Mouse (Mus musculus) kidney, postnatal 0 days (tissue): Measurements from ENCODE around the gene Plpp3. TPM values are rescaled to one million over a fixed set of nuclear protein-coding genes. Genes with fewer than 3 reads are reported as not detected.
A peak's percentile ranks its signal among the peaks of the same experiment; 100 is the strongest.

Source experiments
- ATAC-seq: fragments of 200-750 bp; cut with Nextera tagmentation; replicated peaks from 2 replicates; pipeline ENCODE4 v1.8.0; 2017; ENCODE audit warnings: low read depth, moderate number of reproducible peaks, moderate TSS enrichment, moderate library complexity; ENCODE audit not compliant: low FRiP score
- DNase-seq: peaks from one replicate; pipeline ENCODE4 v3.0.0-alpha.2; 2016; ENCODE audit warnings: low spot score
- H3K27ac ChIP-seq: fragments of 300-500 bp; sonication (generic); 2 replicates; pipeline ENCODE4 v1.5.1; 2014; ENCODE audit warnings: mild to moderate bottlenecking
- H3K27me3 ChIP-seq: fragments of 300-500 bp; sonication (generic); 2 replicates; pipeline ENCODE4 v1.6.1; 2014; ENCODE audit warnings: low read length, mixed read lengths; ENCODE audit not compliant: insufficient read depth
- H3K36me3 ChIP-seq: fragments of 300-500 bp; sonication (generic); 2 replicates; pipeline ENCODE4 v1.6.1; 2014; ENCODE audit warnings: low read length, mixed read lengths; ENCODE audit not compliant: insufficient read depth
- H3K4me1 ChIP-seq: fragments of 300-500 bp; sonication (generic); replicated peaks from 2 replicates; pipeline ENCODE4 v1.6.1; 2014; ENCODE audit warnings: antibody characterized with exemption, low read length, mixed read lengths; ENCODE audit not compliant: insufficient read depth
- H3K4me2 ChIP-seq: fragments of 300-500 bp; sonication (generic); 2 replicates; pipeline ENCODE4 v1.6.1; 2014; ENCODE audit warnings: mild to moderate bottlenecking, low read length, moderate library complexity, mixed read lengths
- H3K4me3 ChIP-seq: fragments of 300-500 bp; sonication (generic); replicated peaks from 2 replicates; pipeline ENCODE4 v1.5.1; 2014; ENCODE audit warnings: low read depth, low read length
- H3K9ac ChIP-seq: fragments of 300-500 bp; sonication (generic); 2 replicates; pipeline ENCODE4 v1.6.1; 2014; ENCODE audit warnings: low read depth, low read length
- H3K9me3 ChIP-seq: fragments of 300-500 bp; sonication (generic); replicated peaks from 2 replicates; pipeline ENCODE4 v1.6.1; 2016; ENCODE audit warnings: low read length, inconsistent platforms, mixed read lengths
- CTCF ChIP-seq: IDR thresholded peaks from 2 replicates; pipeline ENCODE4 v1.5.1; 2016; ENCODE audit warnings: antibody characterized with exemption, low read depth, mild to moderate bottlenecking, moderate library complexity
- WGBS: fragments of 180-500 bp; shearing (Covaris S2); extraction: QIAGEN DNeasy Blood & Tissue Kit; methylation state at CpG from one replicate; pipeline ENCODE4 v1.1.7; 2014; 5-methylcytosine and 5-hydroxymethylcytosine counted together
- polyA plus RNA-seq: library from polyadenylated mRNA; unstranded; fragments of >200 nt; fragmentation: Nextera tagmentation; extraction: Ambion mirVana; gene quantifications from 2 replicates; pipeline ENCODE4 v1.2.1, GENCODE M21; 2015

Gene Plpp3
- polyA plus RNA-seq, 1 experiment from 2014 or later: 77.4 TPM

DNA sequence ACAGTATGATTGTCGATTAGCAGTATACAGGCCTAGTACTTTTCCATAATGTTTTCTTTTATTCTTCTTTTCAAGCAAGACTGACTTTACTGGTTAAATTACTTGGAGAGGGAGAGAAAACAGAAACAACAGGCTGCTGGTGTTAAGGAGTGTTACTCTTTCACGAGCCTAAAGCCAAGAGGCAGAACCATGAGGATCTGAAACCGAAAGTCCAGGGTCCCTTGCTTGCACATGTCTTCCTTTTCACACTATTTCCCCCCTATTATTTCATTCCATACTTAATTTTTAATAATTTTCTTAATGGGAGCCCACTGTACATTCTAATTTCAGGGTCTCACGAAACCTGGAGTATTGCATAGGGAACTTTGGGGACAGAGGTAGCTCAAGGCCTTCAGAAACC is 97.2 kb downstream of the Plpp3 start:
- no peak for TF ChIP-seq CTCF
- no peaks in the 10 kb centered on the region for H3K9me3 ChIP-seq

GRCm38 (mm10) chr4:105255185-105255584 is 98.0 kb downstream of the Plpp3 start:
- no peaks in the 10 kb centered on the region for H3K9me3 ChIP-seq
- no peak for TF ChIP-seq CTCF
- no peaks in the 10 kb centered on the region for H3K27me3 ChIP-seq
- no peak overlapping the region for H3K4me2 ChIP-seq
- no peak overlapping the region for H3K4me3 ChIP-seq
- H3K4me1 ChIP-seq: peaks cover 12% of the 10 kb centered on the region
- H3K9ac ChIP-seq: no peak overlapping the region
- H3K36me3 ChIP-seq: no peaks in the 10 kb centered on the region
- DNase-seq: no peak
- ATAC-seq: no peak
- H3K27ac ChIP-seq: no peak overlapping the region
- WGBS: 82% methylated on average over 3 of the region's 3 CpGs

More for the DNA sequence above, 97.2 kb downstream of the Plpp3 start:
- no peak overlapping the region for H3K4me2 ChIP-seq
- DNase-seq (no peak), ATAC-seq (no peak)
- H3K4me3 ChIP-seq: no peak overlapping the region
- 87% methylated on average over 4 of the region's 4 CpGs for WGBS
- H3K9ac ChIP-seq: no peak overlapping the region
- H3K27me3 ChIP-seq: no peaks in the 10 kb centered on the region
- H3K27ac ChIP-seq: no peak overlapping the region
- peaks cover 15% of the 10 kb centered on the region for H3K4me1 ChIP-seq
- no peaks in the 10 kb centered on the region for H3K36me3 ChIP-seq

DNA sequence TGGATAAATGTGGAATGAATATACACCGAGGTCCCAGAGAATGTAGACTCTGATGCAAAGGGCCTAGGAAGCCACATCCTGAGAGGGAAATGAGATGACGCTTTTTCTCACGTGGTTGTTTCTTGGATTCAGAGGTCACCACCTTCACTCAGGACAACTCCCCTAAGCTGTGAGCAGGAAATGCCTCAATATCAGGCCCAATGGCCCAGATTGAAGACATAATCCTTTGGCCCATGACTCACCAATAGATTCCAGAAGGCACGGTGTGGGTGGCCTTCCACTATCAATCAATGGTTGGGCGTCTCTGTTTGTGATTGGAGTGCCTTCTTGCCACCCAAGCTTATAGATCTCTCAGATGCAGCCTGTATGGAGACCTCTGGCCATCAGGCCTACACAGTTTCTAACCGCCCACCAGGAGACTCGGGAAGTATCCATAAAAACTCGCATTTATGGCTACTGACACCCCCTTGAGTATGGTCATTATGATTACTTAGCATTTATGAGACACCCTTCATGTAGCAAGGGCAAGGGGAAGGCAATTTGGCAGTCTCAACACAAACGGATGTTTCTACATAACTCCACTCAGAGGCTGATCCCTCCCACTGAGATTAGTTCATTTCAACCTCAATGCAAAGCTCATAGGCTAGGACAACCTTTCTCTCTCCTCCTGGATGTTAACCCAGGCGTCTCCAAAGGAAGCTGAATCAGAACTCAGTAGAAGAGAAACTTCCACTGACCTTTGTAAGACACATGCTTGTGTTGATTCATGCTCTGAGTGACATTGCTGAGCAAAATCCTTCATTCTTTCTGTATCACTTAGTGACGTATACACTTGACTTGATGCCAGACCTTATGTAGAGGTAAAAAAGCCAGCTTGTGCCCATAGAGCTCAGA is 100.8 kb downstream of the Plpp3 start:
- Histone ChIP-seq H3K9me3 (no peaks in the 10 kb centered on the region), H3K4me2 (no peak overlapping the region), H3K27me3 (no peaks in the 10 kb centered on the region), H3K4me1 (peaks cover 10% of the 10 kb centered on the region), H3K9ac (no peak overlapping the region), H3K4me3 (no peak overlapping the region), H3K27ac (0 out of 2 replicates have a peak overlapping the region, but pooled peaks have one; percentile 19), H3K36me3 (no peaks in the 10 kb centered on the region)
- ATAC-seq (no peak), DNase-seq (peak; percentile 81)
- WGBS: 66% methylated on average over 11 of the region's 11 CpGs
- no peak for TF ChIP-seq CTCF

GRCm38 (mm10) chr4:105260385-105260784 is 103.2 kb downstream of the Plpp3 start:
- H3K4me2 ChIP-seq: no peak overlapping the region
- ATAC-seq: no peak
- H3K9ac ChIP-seq: no peak overlapping the region
- H3K4me3 ChIP-seq: no peak overlapping the region
- H3K4me1 ChIP-seq: no peaks in the 10 kb centered on the region
- H3K36me3 ChIP-seq: no peaks in the 10 kb centered on the region
- TF ChIP-seq CTCF: no peak
- H3K9me3 ChIP-seq: no peaks in the 10 kb centered on the region
- no peak overlapping the region for H3K27ac ChIP-seq
- no peak for DNase-seq
- H3K27me3 ChIP-seq: no peaks in the 10 kb centered on the region
- 61% methylated on average over 2 of the region's 2 CpGs for WGBS

- ATAC-seq (no peak), DNase-seq (no peak)
- Histone ChIP-seq H3K27ac (no peak overlapping the region), H3K4me2 (no peak overlapping the region), H3K9ac (no peak overlapping the region), H3K4me3 (no peak overlapping the region), H3K9me3 (no peaks in the 10 kb centered on the region), H3K27me3 (no peaks in the 10 kb centered on the region), H3K4me1 (no peaks in the 10 kb centered on the region), H3K36me3 (no peaks in the 10 kb centered on the region)
- no peak for TF ChIP-seq CTCF
- 69% methylated on average over 9 of the region's 9 CpGs for WGBS
Measured at GRCm38 (mm10) chr4:105260893-105261769, 104.0 kb downstream of the Plpp3 start.

DNA sequence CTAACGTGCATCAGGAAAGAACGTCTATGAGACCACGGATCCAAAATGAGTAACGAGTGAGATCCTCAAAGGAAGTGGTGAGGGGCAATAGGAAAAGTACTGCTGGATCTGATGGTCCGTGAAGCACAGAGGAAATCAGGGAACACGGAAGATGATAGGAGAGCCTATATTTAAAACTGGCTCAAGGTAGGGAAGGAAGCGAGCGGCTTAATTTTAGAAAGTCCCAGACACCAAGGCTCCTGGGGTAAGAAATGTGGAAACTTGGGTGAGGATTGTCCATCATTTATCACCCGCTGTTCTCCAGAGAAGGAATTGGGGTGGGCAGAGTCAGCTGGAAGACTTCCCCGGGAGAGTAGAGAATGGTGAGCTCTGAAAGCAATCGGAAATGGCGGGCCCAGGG is 105.2 kb downstream of the Plpp3 start:
- no peak for ATAC-seq
- TF ChIP-seq CTCF: no peak

More for the DNA sequence above, 105.2 kb downstream of the Plpp3 start:
- Histone ChIP-seq H3K27me3 (no peaks in the 10 kb centered on the region), H3K4me1 (no peaks in the 10 kb centered on the region), H3K27ac (peak overlapping the region; percentile 25; the same call in 1 of the 2 replicates), H3K4me3 (no peak overlapping the region), H3K9me3 (no peaks in the 10 kb centered on the region), H3K4me2 (no peak overlapping the region), H3K9ac (no peak overlapping the region), H3K36me3 (no peaks in the 10 kb centered on the region)
- peak; percentile 12 for DNase-seq
- WGBS: 76% methylated on average over 12 of the region's 12 CpGs
